8 mouse cellular contexts compared by ENCODE assay signal in the genomic region with DNA sequence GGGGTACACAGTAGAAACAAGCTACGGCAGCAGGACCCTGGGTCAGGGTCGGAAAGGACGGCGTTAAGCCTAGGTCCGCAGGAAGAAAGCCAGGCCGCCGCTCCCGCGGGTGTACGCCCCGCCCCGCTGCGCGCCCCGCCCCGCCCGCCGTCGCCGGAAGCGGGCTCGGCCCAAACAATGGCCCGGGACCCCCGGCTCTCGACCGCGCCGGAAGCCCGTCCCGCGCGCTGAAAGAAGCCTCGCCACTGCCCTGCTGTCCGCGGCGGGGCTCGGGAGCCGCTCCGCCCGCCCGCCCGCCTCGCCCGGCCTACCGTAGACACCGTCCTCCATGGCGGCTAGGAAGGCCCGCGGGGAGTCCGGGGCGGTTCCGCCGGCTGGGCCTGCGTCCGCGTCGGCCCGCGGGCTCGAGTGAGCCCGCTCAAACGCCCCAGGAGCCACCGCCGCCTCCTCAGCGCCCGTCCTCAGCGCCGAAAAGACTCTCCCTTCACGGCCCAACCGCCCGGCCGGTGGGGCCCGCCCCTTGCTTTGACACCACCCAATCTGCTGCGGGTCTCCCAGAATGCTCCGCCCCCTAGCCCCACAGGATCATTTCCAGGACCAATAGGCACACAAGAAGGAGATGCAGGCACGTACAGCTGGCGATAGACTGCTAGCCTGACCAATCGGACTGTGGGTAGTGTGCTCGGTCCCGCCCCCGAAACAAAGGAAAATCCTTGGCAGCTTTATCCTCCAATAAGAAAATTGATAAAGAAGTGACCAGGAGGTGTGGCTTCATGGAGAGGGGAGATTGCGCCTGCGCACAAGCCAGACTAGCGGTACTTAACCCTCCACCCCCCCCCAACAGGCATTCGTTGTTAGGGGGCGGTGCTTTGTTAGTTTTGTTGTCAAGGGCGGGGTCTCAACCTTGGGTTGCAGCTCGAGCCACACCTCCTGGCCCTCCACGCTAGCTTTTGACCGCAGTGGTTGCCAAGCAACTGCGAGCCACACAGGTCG. TPM values are rescaled to one million over a fixed set of nuclear protein-coding genes. Genes with fewer than 3 reads are reported as not detected.
DNase-seq lines count a peak whose midpoint lies in the region; ATAC-seq and TF ChIP-seq lines count a peak whose summit lies in the region.

A gene (minus strand): TSS at position 795 of the 993 bp plus-strand sequence.

- H3K9me3 ChIP-seq in MEL (replicated peaks; ENCODE audit: insufficient read depth, low read length): no peaks in the 10 kb centered on the region
- H3K9me3 ChIP-seq in forebrain, postnatal 0 days (ENCODE audit: low read length): no peaks in the 10 kb centered on the region
- H3K9me3 ChIP-seq in lung, embryonic 15.5 days: no peaks in the 10 kb centered on the region

- no peak for TF ChIP-seq EP300 in MEL (IDR thresholded peaks at IDR 0.05; ENCODE audit: low read depth in 1 of 2, low read length in 2 of 2)

- H3K9ac ChIP-seq in MEL (ENCODE audit: control insufficient read depth, low read depth, low read length, poor library complexity, severe bottlenecking): peak within 1 kb of the TSS; percentile 99
- H3K9ac ChIP-seq in forebrain, postnatal 0 days: peak within 1 kb of the TSS; percentile 100
- peak within 1 kb of the TSS; percentile 100 for H3K9ac ChIP-seq in lung, embryonic 15.5 days

- H3K36me3 ChIP-seq in MEL (ENCODE audit: control insufficient read depth in 1 of 2, insufficient read depth in 2 of 2, low read length in 2 of 2): peaks cover 5 to 13% of the 10 kb centered on the region in 2 experiments
- H3K36me3 ChIP-seq in forebrain, postnatal 0 days (ENCODE audit: insufficient read depth): peaks cover 39% of the 10 kb centered on the region
- peaks cover 39% of the 10 kb centered on the region for H3K36me3 ChIP-seq in lung, embryonic 15.5 days

- H3K4me2 ChIP-seq in forebrain, postnatal 0 days (ENCODE audit: low read depth): peak within 1 kb of the TSS; percentile 84
- H3K4me2 ChIP-seq in lung, embryonic 15.5 days: peak within 1 kb of the TSS; percentile 72

- no peaks in the 10 kb centered on the region for H3K27me3 ChIP-seq in MEL (ENCODE audit: control insufficient read depth in 1 of 2, insufficient read depth in 2 of 2, low read length in 2 of 2)
- H3K27me3 ChIP-seq in cerebellum, adult 2 months (ENCODE audit: control insufficient read depth, insufficient read depth, low read length): no peaks in the 10 kb centered on the region
- H3K27me3 ChIP-seq in forebrain, postnatal 0 days (ENCODE audit: insufficient read depth, low read length): no peaks in the 10 kb centered on the region
- no peaks in the 10 kb centered on the region for H3K27me3 ChIP-seq in lung, embryonic 15.5 days

- under 1% methylated on average over 69 of the region's 92 CpGs for WGBS in cerebellum, adult 2 months
- WGBS in forebrain, postnatal 0 days: 3% methylated on average over 78 of the region's 92 CpGs
- WGBS in lung, embryonic 15.5 days: under 1% methylated on average over 92 of the region's 92 CpGs

- peak within 1 kb of the TSS; percentile 77 for H3K27ac ChIP-seq in MEL (ENCODE audit: control insufficient read depth, low read depth, low read length)
- peak within 1 kb of the TSS; percentile 70 for H3K27ac ChIP-seq in cerebellum, adult 2 months (ENCODE audit: insufficient read depth, low read length)
- H3K27ac ChIP-seq in forebrain, postnatal 0 days (ENCODE audit: low read depth, low read length): peak within 1 kb of the TSS; percentile 100
- H3K27ac ChIP-seq in lung, embryonic 15.5 days: peak within 1 kb of the TSS; percentile 100

- H3K4me1 ChIP-seq in MEL (ENCODE audit: control insufficient read depth in 1 of 2, insufficient read depth in 2 of 2, low read length in 2 of 2): peaks cover 11 to 22% of the 10 kb centered on the region in 2 experiments
- peaks cover 17% of the 10 kb centered on the region for H3K4me1 ChIP-seq in cerebellum, adult 2 months (ENCODE audit: control insufficient read depth, insufficient read depth, low read length)
- peaks cover 14% of the 10 kb centered on the region for H3K4me1 ChIP-seq in forebrain, postnatal 0 days (ENCODE audit: insufficient read depth)
- peaks cover 21% of the 10 kb centered on the region for H3K4me1 ChIP-seq in lung, embryonic 15.5 days

- TF ChIP-seq RAD21 in MEL (IDR thresholded peaks at IDR 0.05; ENCODE audit: low read depth, low read length): no peak

- H3K79me2 ChIP-seq in MEL (ENCODE audit: control insufficient read depth, insufficient read depth, low read length, poor library complexity): peaks cover 12% of the 10 kb centered on the region

- DNase-seq in MEL (ENCODE audit: low read depth, low spot score): peak; percentile 99
- peak; percentile 99 to 100 for DNase-seq in cerebellum, adult 2 months
- DNase-seq in forebrain, postnatal 0 days: peak; percentile 100
- DNase-seq in heart, postnatal 4 days: peak; percentile 100
- DNase-seq in layer of hippocampus, adult 8-10 months (ENCODE audit: low spot score in 2 of 2): peak; percentile 99 to 100
- DNase-seq in ovary, adult 18-20 months (ENCODE audit: low spot score): peak; percentile 99
- peak; percentile 100 for DNase-seq in thymus, postnatal 0 days (ENCODE audit: low spot score)

- TF ChIP-seq CTCF in MEL (IDR thresholded peaks at IDR 0.05 in 2 of 3, conservative IDR thresholded peaks at IDR 0.05 in 1 of 3; ENCODE audit: control insufficient read depth in 1 of 3, insufficient read depth in 1 of 3, low read depth in 2 of 3, low read length in 3 of 3, poor library complexity in 1 of 3, severe bottlenecking in 1 of 3): no peak
- TF ChIP-seq CTCF in cerebellum, adult 2 months (IDR thresholded peaks at IDR 0.05; ENCODE audit: borderline replicate concordance, insufficient read depth, low read depth, low read length): no peak
- no peak for TF ChIP-seq CTCF in forebrain, postnatal 0 days (IDR thresholded peaks at IDR 0.05; ENCODE audit: low read depth)

- ATAC-seq in forebrain, postnatal 0 days: peak; percentile 98
- peak; percentile 99 for ATAC-seq in lung, embryonic 15.5 days (ENCODE audit: borderline replicate concordance, extremely low read depth, low FRiP score, low TSS enrichment)

- TF ChIP-seq POLR2A in MEL (IDR thresholded peaks at IDR 0.05; ENCODE audit: control insufficient read depth in 1 of 2, insufficient read depth in 1 of 2, low read depth in 1 of 2, low read length in 2 of 2, poor library complexity in 1 of 2): peak; percentile 86 to 88
- peak; percentile 80 for TF ChIP-seq POLR2A in cerebellum, adult 2 months (IDR thresholded peaks at IDR 0.05; ENCODE audit: borderline replicate concordance, insufficient read depth, low read length)

- peak within 1 kb of the TSS; percentile 75 to 93 for H3K4me3 ChIP-seq in MEL (ENCODE audit: control insufficient read depth in 1 of 2, insufficient read depth in 1 of 2, low read depth in 2 of 2, low read length in 2 of 2)
- H3K4me3 ChIP-seq in cerebellum, adult 2 months (replicated peaks; ENCODE audit: insufficient read depth, low read depth, low read length): peak within 1 kb of the TSS; percentile 96
- H3K4me3 ChIP-seq in forebrain, postnatal 0 days (ENCODE audit: low read depth, low read length): peak within 1 kb of the TSS; percentile 100
- H3K4me3 ChIP-seq in lung, embryonic 15.5 days: peak within 1 kb of the TSS; percentile 90

TF ChIP-seq in MEL, 35 proteins besides CTCF, POLR2A, EP300 and RAD21 (continues in another document):
- TF ChIP-seq KAT2A (conservative IDR thresholded peaks at IDR 0.05; ENCODE audit: low read depth, low read length) (peak; percentile 56; the same call in 1 of the 2 replicates), SMC3 (IDR thresholded peaks at IDR 0.05; ENCODE audit: low read depth, low read length) (no peak), TAL1 (IDR thresholded peaks at IDR 0.05; ENCODE audit: low read length) (no peak), TBP (IDR thresholded peaks at IDR 0.05; ENCODE audit: low read depth, low read length) (peak; percentile 68; the same call in 1 of the 2 replicates), JUND (IDR thresholded peaks at IDR 0.05; ENCODE audit: low read depth, low read length) (no peak), MYB (IDR thresholded peaks at IDR 0.05; ENCODE audit: low read depth, low read length) (no peak), GABPA (IDR thresholded peaks at IDR 0.05; ENCODE audit: low read depth, low read length) (no peak), UBTF (IDR thresholded peaks at IDR 0.05; ENCODE audit: borderline replicate concordance, insufficient read depth, low read depth, low read length) (no peak), TCF12 (IDR thresholded peaks at IDR 0.05; ENCODE audit: low read depth, low read length) (peak; percentile 32; the same call in 1 of the 2 replicates), RCOR1 (IDR thresholded peaks at IDR 0.05; ENCODE audit: low read depth, low read length) (no peak), MAFK (IDR thresholded peaks at IDR 0.05; ENCODE audit: borderline replicate concordance, low read depth, low read length) (no peak), ZNF384 (IDR thresholded peaks at IDR 0.05; ENCODE audit: low read depth, low read length) (no peak), ETS1 (IDR thresholded peaks at IDR 0.05; ENCODE audit: low read depth, low read length) (no peak), BHLHE40 (IDR thresholded peaks at IDR 0.05; ENCODE audit: borderline replicate concordance, low read depth, low read length) (no peak), NRF1 (IDR thresholded peaks at IDR 0.05; ENCODE audit: insufficient read depth, low read depth, low read length, poor library complexity, severe bottlenecking) (peak; percentile 73), POLR2AphosphoS2 (IDR thresholded peaks at IDR 0.05; ENCODE audit: low read length) (peak; percentile 80; the same call in 1 of the 2 replicates), MYC (IDR thresholded peaks at IDR 0.05; ENCODE audit: low read depth, low read length) (no peak), HCFC1 (IDR thresholded peaks at IDR 0.05; ENCODE audit: low read depth, low read length) (peak; percentile 82), SIN3A (IDR thresholded peaks at IDR 0.05; ENCODE audit: low read length) (peak; percentile 47; the same call in 1 of the 2 replicates), ZC3H11A (IDR thresholded peaks at IDR 0.05; ENCODE audit: low read depth, low read length) (no peak), E2F4 (IDR thresholded peaks at IDR 0.05; ENCODE audit: borderline replicate concordance, low read depth, low read length) (no peak)

RNA-seq across cellular contexts. Expression of the gene that starts here (rescaled TPM):
- total RNA-seq in MEL (2012; rRNA removed): 42.6 and 52.9 TPM in 2 replicates
- polyA plus RNA-seq in MEL (2012; ENCODE audit: insufficient read depth in 1 of 2, insufficient read length in 2 of 2, low read depth in 1 of 2, low replicate concordance in 2 of 2, missing spikeins in 1 of 2): 10 to 100 TPM in 1 of 2 experiments, not detected in 1; 92.2 TPM
- polyA plus RNA-seq in cerebellum, adult 2 months (2012; rRNA removed): 112 and 116 TPM in 2 replicates
- total RNA-seq in forebrain, postnatal 0 days (2014; rRNA removed): 253 and 270 TPM in 2 replicates
- 282 and 317 TPM in 2 replicates for polyA plus RNA-seq in forebrain, postnatal 0 days (2015; fragmentation: Nextera tagmentation; extraction: Ambion mirVana)
- total RNA-seq in heart, postnatal 4 days (2021): 100 to 1,000 TPM; 105 to 107 TPM
- 100 to 1,000 TPM; 135 to 147 (median 139) TPM for total RNA-seq in layer of hippocampus, adult 8-10 months (2022)
- 115 and 122 TPM in 2 replicates for polyA plus RNA-seq in lung, embryonic 15.5 days (2015; fragmentation: Nextera tagmentation; extraction: Ambion mirVana)
- polyA plus RNA-seq in thymus, postnatal 0 days (2015; fragmentation: Nextera tagmentation; extraction: Ambion mirVana): 96.3 and 98.0 TPM in 2 replicates

Comparison
In these comparisons a context has a peak if more than half of its experiments do, and no peak if none do; other contexts are left out.
1. Peak in every context shown above with its lines: DNase-seq, ATAC-seq, H3K4me3 ChIP-seq and H3K27ac ChIP-seq.